Mouse (Mus musculus) c-Kit-negative CD71-positive TER-119-positive erythroid progenitor cells, embryonic 14.5 days (primary cell): ENCODE measurements around the gene Tmem203.
A peak's percentile ranks its signal among the peaks of the same experiment; 100 is the strongest.
"Not testable (repeated sequence)": the region's sequence is repeated elsewhere in the genome, so short reads cannot be mapped to it uniquely, and the experiment has no call there.

Source experiments
- DNase-seq: peaks from one replicate; pipeline ENCODE4 v3.0.0-alpha.2; 2013; ENCODE audit warnings: low read depth, low spot score

Gene Tmem203

GRCm38 (mm10) chr2:25234050-25234449, 21.2 kb upstream of the Tmem203 start, which contains the start of gene Slc34a3:
Slc34a3 (minus strand) TSS chr2:25234364.
- DNase-seq, result no peak

GRCm38 (mm10) chr2:25234551-25235220, 20.6 kb upstream of the Tmem203 start:
- DNase-seq, result no peak

- DNase-seq, result no peak
Observed at GRCm38 (mm10) chr2:25236614-25237013, 18.6 kb upstream of the Tmem203 start, which contains the start of gene Rnf224. Rnf224 (minus strand) TSS chr2:25236787.

- no peak for DNase-seq
Observed at GRCm38 (mm10) chr2:25237522-25237921, 17.7 kb upstream of the Tmem203 start.

GRCm38 (mm10) chr2:25238106-25238505, 17.1 kb upstream of the Tmem203 start:
- DNase-seq, result no peak

GRCm38 (mm10) chr2:25239766-25240165, 15.5 kb upstream of the Tmem203 start:
- no peak for DNase-seq

- no peak for DNase-seq
Observed at GRCm38 (mm10) chr2:25240310-25240709, 14.9 kb upstream of the Tmem203 start.

- DNase-seq, result no peak
Observed at GRCm38 (mm10) chr2:25240723-25241437, 14.4 kb upstream of the Tmem203 start.

GRCm38 (mm10) chr2:25241438-25241775, 13.8 kb upstream of the Tmem203 start:
- DNase-seq, result no peak

- DNase-seq, result no peak
Observed at GRCm38 (mm10) chr2:25242101-25242506, 13.1 kb upstream of the Tmem203 start, which contains the start of the genes Rnf208 and Cysrt1. Rnf208 (plus strand) TSS chr2:25242255. Cysrt1 (minus strand) TSS chr2:25242452.

GRCm38 (mm10) chr2:25243342-25243741, 11.9 kb upstream of the Tmem203 start:
- no peak for DNase-seq

- no peak for DNase-seq
Observed at GRCm38 (mm10) chr2:25244144-25244543, 11.1 kb upstream of the Tmem203 start.

- DNase-seq, result no peak
Observed at GRCm38 (mm10) chr2:25246183-25247072, 8.8 kb upstream of the Tmem203 start, which contains the start of gene AL732309.1. AL732309.1 (minus strand) TSS chr2:25246863.

GRCm38 (mm10) chr2:25252331-25252730, 2.9 kb upstream of the Tmem203 start:
- no peak for DNase-seq

- DNase-seq, result not testable (repeated sequence)
Observed at GRCm38 (mm10) chr2:25256443-25257109, 1.3 kb downstream of the Tmem203 start.

GRCm38 (mm10) chr2:25257250-25257649, 2.0 kb downstream of the Tmem203 start:
- not testable (repeated sequence) for DNase-seq

GRCm38 (mm10) chr2:25258887-25259286, 3.6 kb downstream of the Tmem203 start:
- no peak for DNase-seq

GRCm38 (mm10) chr2:25261870-25262269, 6.6 kb downstream of the Tmem203 start:
- DNase-seq, result no peak

- DNase-seq, result peak; percentile 91
Observed at GRCm38 (mm10) chr2:25262291-25262767, 7.1 kb downstream of the Tmem203 start, which contains the start of gene Tprn. Tprn (plus strand) TSS chr2:25262618.

- DNase-seq, result no peak
Observed at GRCm38 (mm10) chr2:25262795-25263622, 7.8 kb downstream of the Tmem203 start.
